Mouse (Mus musculus): ENCODE data around the gene Shpk. TPM values are rescaled to one million over a fixed set of nuclear protein-coding genes. Genes with fewer than 3 reads are reported as not detected.

Shpk gene
- polyA plus RNA-seq, 1 experiment from 2014 or later, result 2.7 TPM

- no peaks in the 10 kb centered on the region for H3K36me3 ChIP-seq (ENCODE audit: control insufficient read depth, insufficient read depth, low read length)
- ATAC-seq (replicated peaks; ENCODE audit: low FRiP score), result no peak
- H3K9ac ChIP-seq (ENCODE audit: low read depth, low read length), result no peak overlapping the region
- no peaks in the 10 kb centered on the region for H3K4me1 ChIP-seq (replicated peaks; ENCODE audit: control insufficient read depth, insufficient read depth, low read length)
- no peak overlapping the region for H3K4me2 ChIP-seq
- H3K27me3 ChIP-seq (replicated peaks; ENCODE audit: control insufficient read depth, insufficient read depth, low read length), result no peaks in the 10 kb centered on the region
- no peak overlapping the region for H3K27ac ChIP-seq (ENCODE audit: low read depth, low read length)
- no peaks in the 10 kb centered on the region for H3K9me3 ChIP-seq (ENCODE audit: control insufficient read depth, low read length)
- whole genome bisulfite sequencing, result 78% methylated on average over 7 of the region's 7 CpGs
- DNase-seq (ENCODE audit: low spot score), result no peak
- H3K4me3 ChIP-seq (ENCODE audit: low read depth, low read length), result no peak overlapping the region
These were observed 5.9 kb downstream of the Shpk start for GRCm38 (mm10) chr11:73205194-73205593.

DNA sequence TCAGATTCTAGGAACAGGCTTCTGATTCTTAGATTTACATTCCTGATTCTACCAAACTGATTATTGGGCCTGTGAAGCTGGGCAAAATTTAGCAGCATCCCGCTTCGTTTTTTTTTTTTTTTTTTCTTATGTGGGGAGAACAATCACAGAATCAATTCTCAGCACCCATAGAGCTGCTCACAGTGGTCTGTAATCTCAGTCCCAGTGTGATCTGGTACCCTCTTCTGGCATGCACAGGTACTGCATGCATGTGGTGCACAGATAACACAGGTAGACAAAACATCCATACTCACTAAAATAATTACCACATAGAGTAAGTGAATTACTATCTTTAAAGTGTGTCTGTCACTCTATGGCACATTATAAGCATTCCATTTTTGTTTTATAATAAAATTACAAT lies 8.4 kb downstream of the Shpk start:
- Histone ChIP-seq H3K27ac (ENCODE audit: low read depth, low read length) (no peak overlapping the region), H3K36me3 (ENCODE audit: control insufficient read depth, insufficient read depth, low read length) (no peaks in the 10 kb centered on the region), H3K4me1 (replicated peaks; ENCODE audit: control insufficient read depth, insufficient read depth, low read length) (no peaks in the 10 kb centered on the region), H3K4me2 (no peak overlapping the region), H3K27me3 (replicated peaks; ENCODE audit: control insufficient read depth, insufficient read depth, low read length) (no peaks in the 10 kb centered on the region), H3K4me3 (ENCODE audit: low read depth, low read length) (no peak overlapping the region), H3K9ac (ENCODE audit: low read depth, low read length) (no peak overlapping the region), H3K9me3 (ENCODE audit: control insufficient read depth, low read length) (no peaks in the 10 kb centered on the region)
- ATAC-seq (replicated peaks; ENCODE audit: low FRiP score) (no peak), DNase-seq (ENCODE audit: low spot score) (no peak)
- 68% methylated on average over 2 of the region's 2 CpGs for WGBS

DNA sequence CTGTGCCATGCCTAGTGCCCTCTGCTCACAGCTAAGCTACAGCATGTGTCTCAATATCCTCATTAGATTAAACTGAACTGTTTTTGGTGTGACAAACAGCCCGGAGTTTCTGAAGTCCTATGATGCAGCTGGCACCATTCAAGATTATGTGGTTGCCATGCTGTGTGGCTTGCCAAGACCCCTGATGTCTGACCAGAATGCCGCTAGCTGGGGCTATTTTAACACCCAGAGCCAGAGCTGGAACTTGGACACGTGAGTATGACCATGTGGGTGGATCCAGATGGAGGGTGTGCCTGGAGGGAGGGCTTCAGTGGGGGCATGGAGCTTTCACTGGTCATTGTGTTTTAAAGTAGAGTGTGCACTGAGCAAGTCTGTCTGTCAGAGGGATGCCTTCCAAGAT lies 14.7 kb downstream of the Shpk start:
- DNase-seq (ENCODE audit: low spot score) (no peak), ATAC-seq (replicated peaks; ENCODE audit: low FRiP score) (no peak)
- H3K27ac ChIP-seq (ENCODE audit: low read depth, low read length), result no peak overlapping the region
- WGBS, result 67% methylated on average over 3 of the region's 3 CpGs
- no peaks in the 10 kb centered on the region for H3K27me3 ChIP-seq (replicated peaks; ENCODE audit: control insufficient read depth, insufficient read depth, low read length)
- no peak overlapping the region for H3K9ac ChIP-seq (ENCODE audit: low read depth, low read length)
- no peaks in the 10 kb centered on the region for H3K36me3 ChIP-seq (ENCODE audit: control insufficient read depth, insufficient read depth, low read length)
- H3K4me3 ChIP-seq (ENCODE audit: low read depth, low read length), result no peak overlapping the region
- no peaks in the 10 kb centered on the region for H3K4me1 ChIP-seq (replicated peaks; ENCODE audit: control insufficient read depth, insufficient read depth, low read length)
- no peak overlapping the region for H3K4me2 ChIP-seq
- no peaks in the 10 kb centered on the region for H3K9me3 ChIP-seq (ENCODE audit: control insufficient read depth, low read length)

DNA sequence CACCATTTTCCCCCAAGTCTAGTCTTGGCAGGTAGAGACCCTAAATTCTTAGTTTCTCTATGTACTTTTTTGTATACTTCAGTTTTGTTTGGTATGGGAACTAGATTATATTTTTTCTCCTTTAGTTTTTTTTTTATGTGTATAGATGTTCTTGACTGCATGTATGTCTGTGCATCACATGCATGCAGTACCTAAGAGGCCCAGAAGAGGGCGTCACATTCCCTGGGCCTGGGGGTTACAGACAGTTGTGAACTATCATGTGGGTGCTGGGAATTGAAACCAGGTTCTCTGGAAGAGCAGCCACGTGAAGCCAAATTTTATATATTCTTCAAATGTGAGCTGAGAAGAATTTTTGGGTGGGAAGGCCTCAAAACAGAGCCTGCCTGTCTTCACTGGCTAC lies 20.4 kb downstream of the Shpk start:
- 54% methylated on average over 2 of the region's 2 CpGs for whole genome bisulfite sequencing
- no peak for ATAC-seq (replicated peaks; ENCODE audit: low FRiP score)
- no peak overlapping the region for H3K27ac ChIP-seq (ENCODE audit: low read depth, low read length)
- H3K27me3 ChIP-seq (replicated peaks; ENCODE audit: control insufficient read depth, insufficient read depth, low read length), result no peaks in the 10 kb centered on the region
- H3K36me3 ChIP-seq (ENCODE audit: control insufficient read depth, insufficient read depth, low read length), result no peaks in the 10 kb centered on the region
- H3K4me3 ChIP-seq (ENCODE audit: low read depth, low read length), result no peak overlapping the region
- H3K4me1 ChIP-seq (replicated peaks; ENCODE audit: control insufficient read depth, insufficient read depth, low read length), result no peaks in the 10 kb centered on the region
- no peaks in the 10 kb centered on the region for H3K9me3 ChIP-seq (ENCODE audit: control insufficient read depth, low read length)
- H3K4me2 ChIP-seq, result no peak overlapping the region
- no peak for DNase-seq (ENCODE audit: low spot score)
- H3K9ac ChIP-seq (ENCODE audit: low read depth, low read length), result no peak overlapping the region

GRCm38 (mm10) chr11:73220651-73221050 lies 21.4 kb downstream of the Shpk start:
- ATAC-seq (replicated peaks; ENCODE audit: low FRiP score), result no peak

GRCm38 (mm10) chr11:73222846-73223245 lies 23.6 kb downstream of the Shpk start:
- WGBS, result 27% methylated on average over 5 of the region's 5 CpGs
- H3K36me3 ChIP-seq (ENCODE audit: control insufficient read depth, insufficient read depth, low read length), result no peaks in the 10 kb centered on the region
- no peak for ATAC-seq (replicated peaks; ENCODE audit: low FRiP score)

More at GRCm38 (mm10) chr11:73220651-73221050, 21.4 kb downstream of the Shpk start:
- Histone ChIP-seq H3K9ac (ENCODE audit: low read depth, low read length) (no peak overlapping the region), H3K27me3 (replicated peaks; ENCODE audit: control insufficient read depth, insufficient read depth, low read length) (no peaks in the 10 kb centered on the region), H3K9me3 (ENCODE audit: control insufficient read depth, low read length) (no peaks in the 10 kb centered on the region), H3K27ac (ENCODE audit: low read depth, low read length) (no peak overlapping the region), H3K4me1 (replicated peaks; ENCODE audit: control insufficient read depth, insufficient read depth, low read length) (no peaks in the 10 kb centered on the region), H3K36me3 (ENCODE audit: control insufficient read depth, insufficient read depth, low read length) (no peaks in the 10 kb centered on the region), H3K4me3 (ENCODE audit: low read depth, low read length) (no peak overlapping the region), H3K4me2 (no peak overlapping the region)
- no peak for DNase-seq (ENCODE audit: low spot score)
- WGBS, result 86% methylated on average over 1 of the region's 1 CpGs

DNA sequence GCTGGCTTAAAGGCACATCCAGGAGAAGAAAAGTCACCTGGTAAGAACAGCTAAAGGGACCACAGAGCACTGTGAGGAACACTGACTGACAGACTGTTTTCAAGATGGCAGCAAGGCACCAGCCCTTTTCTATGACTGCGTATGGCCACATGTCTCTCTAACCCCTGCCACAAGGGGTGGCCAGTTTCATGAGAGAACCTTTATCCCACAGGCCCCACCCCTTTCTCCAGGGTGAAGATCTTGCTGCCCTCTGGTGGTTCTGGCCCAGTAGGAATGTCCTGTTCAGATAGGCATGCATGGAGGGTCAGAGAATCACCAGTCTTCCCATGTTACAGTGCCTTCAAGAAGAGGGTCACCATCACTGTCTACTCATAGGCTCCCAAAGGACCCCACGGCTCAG lies 24.7 kb downstream of the Shpk start:
- H3K27ac ChIP-seq (ENCODE audit: low read depth, low read length), result no peak overlapping the region
- no peaks in the 10 kb centered on the region for H3K27me3 ChIP-seq (replicated peaks; ENCODE audit: control insufficient read depth, insufficient read depth, low read length)
- no peak overlapping the region for H3K4me2 ChIP-seq
- 62% methylated on average over 2 of the region's 2 CpGs for WGBS
- no peak overlapping the region for H3K9ac ChIP-seq (ENCODE audit: low read depth, low read length)
- ATAC-seq (replicated peaks; ENCODE audit: low FRiP score), result peak; percentile 68
- H3K4me3 ChIP-seq (ENCODE audit: low read depth, low read length), result no peak overlapping the region
- no peaks in the 10 kb centered on the region for H3K36me3 ChIP-seq (ENCODE audit: control insufficient read depth, insufficient read depth, low read length)
- DNase-seq (ENCODE audit: low spot score), result no peak
- no peaks in the 10 kb centered on the region for H3K4me1 ChIP-seq (replicated peaks; ENCODE audit: control insufficient read depth, insufficient read depth, low read length)
- no peaks in the 10 kb centered on the region for H3K9me3 ChIP-seq (ENCODE audit: control insufficient read depth, low read length)

More at GRCm38 (mm10) chr11:73222846-73223245, 23.6 kb downstream of the Shpk start:
- Histone ChIP-seq H3K4me2 (no peak overlapping the region), H3K9me3 (ENCODE audit: control insufficient read depth, low read length) (no peaks in the 10 kb centered on the region), H3K4me3 (ENCODE audit: low read depth, low read length) (no peak overlapping the region), H3K9ac (ENCODE audit: low read depth, low read length) (no peak overlapping the region), H3K4me1 (replicated peaks; ENCODE audit: control insufficient read depth, insufficient read depth, low read length) (no peaks in the 10 kb centered on the region), H3K27me3 (replicated peaks; ENCODE audit: control insufficient read depth, insufficient read depth, low read length) (no peaks in the 10 kb centered on the region), H3K27ac (ENCODE audit: low read depth, low read length) (no peak overlapping the region)
- no peak for DNase-seq (ENCODE audit: low spot score)

GRCm38 (mm10) chr11:73225856-73226255 lies 26.6 kb downstream of the Shpk start:
- WGBS, result 86% methylated on average over 6 of the region's 6 CpGs
- H3K27me3 ChIP-seq (replicated peaks; ENCODE audit: control insufficient read depth, insufficient read depth, low read length), result no peaks in the 10 kb centered on the region
- no peaks in the 10 kb centered on the region for H3K4me1 ChIP-seq (replicated peaks; ENCODE audit: control insufficient read depth, insufficient read depth, low read length)
- no peak overlapping the region for H3K9ac ChIP-seq (ENCODE audit: low read depth, low read length)
- no peak overlapping the region for H3K4me2 ChIP-seq
- no peak overlapping the region for H3K4me3 ChIP-seq (ENCODE audit: low read depth, low read length)
- no peak for DNase-seq (ENCODE audit: low spot score)
- ATAC-seq (replicated peaks; ENCODE audit: low FRiP score), result no peak
- no peaks in the 10 kb centered on the region for H3K9me3 ChIP-seq (ENCODE audit: control insufficient read depth, low read length)
- H3K27ac ChIP-seq (ENCODE audit: low read depth, low read length), result no peak overlapping the region
- no peaks in the 10 kb centered on the region for H3K36me3 ChIP-seq (ENCODE audit: control insufficient read depth, insufficient read depth, low read length)

DNA sequence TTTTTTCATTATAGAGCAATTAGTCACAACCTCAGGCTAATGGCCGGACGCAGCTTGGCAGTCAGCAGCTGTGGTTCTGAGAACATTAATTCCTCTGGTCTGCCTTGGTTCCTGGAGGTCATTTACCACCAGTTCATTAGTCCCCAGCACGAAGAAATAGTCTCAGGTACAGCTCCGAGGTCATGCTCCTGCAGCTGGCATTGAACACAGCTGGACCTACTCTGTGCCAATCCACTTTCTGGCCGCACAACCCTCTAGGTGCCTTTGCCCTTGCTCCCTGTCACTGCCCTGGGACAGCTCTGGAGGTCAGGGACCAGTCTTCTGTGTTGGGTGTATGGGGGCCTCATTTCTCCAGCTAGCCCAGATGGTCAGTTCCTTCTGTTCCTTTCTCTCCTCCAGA lies 29.6 kb downstream of the Shpk start:
- Histone ChIP-seq H3K4me3 (ENCODE audit: low read depth, low read length) (no peak overlapping the region), H3K4me2 (no peak overlapping the region), H3K36me3 (ENCODE audit: control insufficient read depth, insufficient read depth, low read length) (no peaks in the 10 kb centered on the region), H3K9me3 (ENCODE audit: control insufficient read depth, low read length) (no peaks in the 10 kb centered on the region), H3K27ac (ENCODE audit: low read depth, low read length) (no peak overlapping the region), H3K9ac (ENCODE audit: low read depth, low read length) (no peak overlapping the region), H3K4me1 (replicated peaks; ENCODE audit: control insufficient read depth, insufficient read depth, low read length) (no peaks in the 10 kb centered on the region), H3K27me3 (replicated peaks; ENCODE audit: control insufficient read depth, insufficient read depth, low read length) (no peaks in the 10 kb centered on the region)
- DNase-seq (ENCODE audit: low spot score), result no peak
- 72% methylated on average over 5 of the region's 5 CpGs for WGBS
- ATAC-seq (replicated peaks; ENCODE audit: low FRiP score), result no peak

Measured in liver, embryonic 11.5 days (tissue).